Mouse (Mus musculus) kidney, adult 2 months (tissue): Measurements from ENCODE around the gene Otop2.

ENCODE experiments used
- CTCF ChIP-seq: fragments of 200-500 bp; conservative IDR thresholded peaks from 2 replicates; pipeline ENCODE4 v1.5.1; 2011; ENCODE audit warnings: low read depth, mild to moderate bottlenecking, control low read depth, low read length, moderate library complexity, mixed read lengths; ENCODE audit not compliant: insufficient read depth, insufficient read length
- POLR2A ChIP-seq: fragments of 200-500 bp; IDR thresholded peaks from one replicate; pipeline ENCODE4 v1.6.1; 2011; ENCODE audit warnings: low read depth, low read length, control low read depth

DNA sequence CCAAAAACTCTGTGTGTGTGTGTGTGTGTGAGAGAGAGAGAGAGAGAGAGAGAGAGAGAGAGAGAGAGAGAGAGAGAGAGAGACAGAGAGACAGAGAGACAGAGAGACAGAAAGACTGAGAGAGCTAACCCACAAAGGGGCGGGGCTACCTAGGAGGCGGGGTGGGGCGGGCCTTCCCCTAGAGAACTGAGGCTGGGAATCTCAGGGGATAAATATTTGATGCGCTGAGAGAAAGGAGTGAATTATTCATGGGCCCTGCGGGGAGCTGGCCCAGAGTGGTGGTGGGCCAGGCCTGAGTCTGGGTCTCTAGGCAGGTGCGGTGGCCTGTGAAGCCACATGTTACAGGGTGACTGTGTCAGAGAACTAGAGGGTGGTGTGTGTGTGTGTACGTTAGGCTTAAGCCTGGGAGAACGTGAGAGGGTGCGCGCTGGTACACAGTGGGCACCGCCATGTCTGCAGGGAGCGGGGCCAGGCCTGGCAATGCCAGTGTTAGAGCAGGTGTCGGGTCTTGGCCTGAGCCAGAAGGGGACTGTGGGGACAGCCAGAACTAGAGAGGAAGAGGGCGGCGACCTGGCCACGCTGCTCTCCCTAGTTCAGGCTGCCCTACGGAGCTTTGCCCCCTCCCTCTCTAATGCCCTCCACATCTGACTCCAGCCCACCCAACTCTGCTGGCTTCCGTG is 12.9 kb downstream of the Otop2 start:
- TF ChIP-seq CTCF (no peak), POLR2A (no peak)
